Mouse (Mus musculus) liver, postnatal 0 days (tissue): ENCODE results near the gene Hddc3.

Source experiments
- CTCF ChIP-seq: sonication (generic); IDR thresholded peaks from 2 replicates; pipeline ENCODE4 v1.5.1; 2016; ENCODE audit warnings: antibody characterized with exemption, low read depth
- EP300 ChIP-seq: IDR thresholded peaks from 2 replicates; pipeline ENCODE4 v1.6.1; 2016; ENCODE audit warnings: antibody characterized with exemption, low read depth, mild to moderate bottlenecking

GRCm38 (mm10) chr7:80373850-80374249 lies 30.9 kb downstream of the Hddc3 start:
- TF ChIP-seq CTCF (no peak), EP300 (no peak)
